Mouse (Mus musculus) monocyte, adult 2 months (primary cell): ENCODE measurements around the gene Phospho1.

Experiments
- DNase-seq, 2 experiments: peaks; one replicate each; pipeline ENCODE4 v3.0.0; 2022; ENCODE audit warnings: low spot score in 2 of 2, low read depth in 1 of 2

Phospho1 gene

DNA sequence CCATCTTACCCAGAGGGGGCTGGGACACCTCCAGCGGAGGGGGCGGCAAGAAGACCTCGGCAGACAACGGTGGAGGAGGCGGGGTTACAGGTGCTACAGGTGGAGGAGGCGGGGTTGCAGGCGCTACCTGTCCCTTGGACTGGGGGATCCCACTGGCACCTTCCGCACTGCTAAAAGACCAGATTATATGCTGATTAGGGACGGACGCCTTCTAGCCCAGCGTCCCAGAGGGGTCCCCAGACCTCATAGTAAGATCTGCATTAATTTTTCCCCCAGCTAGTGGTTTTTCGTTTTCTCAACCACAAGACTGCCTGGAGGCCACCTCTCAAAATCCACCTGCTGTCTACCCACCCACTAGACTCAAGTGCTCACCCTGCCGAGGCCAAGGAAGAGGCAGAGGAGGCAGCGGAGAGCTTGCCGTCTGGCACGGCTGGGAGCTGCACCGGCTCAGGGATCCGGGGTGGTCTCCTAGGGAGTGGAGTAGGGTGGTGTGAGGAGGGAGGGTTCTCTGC, 9.4 kb downstream of the Phospho1 start:
- no peak for DNase-seq

DNA sequence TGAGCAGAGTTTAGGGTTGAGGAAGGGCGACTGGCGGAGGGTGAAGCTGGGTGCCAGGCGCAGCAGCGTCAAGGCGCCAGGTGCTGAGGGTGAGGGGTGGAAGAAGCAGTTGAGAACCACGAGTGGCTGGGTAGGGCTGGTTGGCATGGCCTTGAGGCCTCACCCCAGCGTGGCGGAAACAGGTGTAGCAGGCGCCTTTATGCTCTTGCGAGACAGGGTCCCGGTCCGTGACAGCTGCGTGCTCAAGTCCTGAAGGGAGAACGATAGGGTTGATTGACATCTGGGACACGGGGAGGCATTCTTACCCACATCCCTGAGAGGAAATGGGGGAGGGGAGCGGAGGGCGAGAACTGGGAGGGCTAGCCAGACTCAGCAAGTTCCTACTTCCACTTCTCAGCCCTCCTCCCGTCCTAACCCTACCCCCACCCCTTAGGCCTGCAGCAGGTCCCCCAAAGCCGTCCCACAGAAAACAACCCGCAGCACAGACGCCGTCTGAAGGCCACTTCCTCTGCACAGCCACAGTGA, 9.9 kb downstream of the Phospho1 start:
- DNase-seq: peak in 1 of 2 experiments; percentile 69

DNA sequence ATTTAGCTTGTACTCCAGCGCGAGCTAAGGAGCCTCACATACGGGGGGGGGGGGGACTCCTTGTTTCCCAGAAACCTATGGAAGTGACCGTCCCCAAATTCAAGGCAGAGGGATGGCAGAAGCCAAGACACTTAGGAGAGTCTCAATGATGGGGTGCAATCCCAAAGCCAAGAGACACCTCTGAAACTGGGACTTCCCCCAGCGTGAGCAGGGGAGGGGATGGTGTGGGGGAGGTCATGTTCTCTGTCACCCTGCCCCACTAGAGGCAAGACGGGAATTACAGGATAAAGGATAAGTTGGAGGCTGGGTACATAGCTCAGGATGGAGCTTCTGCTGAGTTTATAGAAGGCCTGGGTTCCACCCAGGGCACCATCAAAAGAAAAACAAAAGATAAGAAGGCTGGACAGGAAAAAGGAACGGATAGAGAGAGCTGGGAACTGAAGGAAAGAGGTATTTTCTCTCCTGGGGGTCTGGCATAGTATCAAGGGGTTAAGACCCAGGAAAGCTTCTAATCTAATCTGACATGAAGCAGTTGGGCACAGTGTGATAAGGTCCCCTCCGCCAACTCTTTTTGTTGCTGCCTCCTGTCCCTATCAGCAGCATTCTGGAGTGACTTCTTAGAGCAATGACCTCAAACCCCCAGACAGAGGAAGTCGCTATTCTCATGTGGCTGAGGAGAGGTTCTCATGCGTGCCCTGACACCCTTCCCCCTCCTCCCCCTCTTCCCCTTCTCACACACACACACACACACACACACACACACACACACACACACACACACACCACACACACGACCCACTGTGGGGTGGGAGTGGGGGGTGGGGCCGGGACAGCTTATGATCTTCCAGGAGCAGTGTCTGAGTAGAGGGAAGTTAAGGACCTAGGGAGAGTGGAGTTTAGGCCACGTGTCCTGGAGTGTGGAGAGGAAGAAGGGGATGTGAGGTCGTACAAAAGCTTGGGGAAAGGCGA, 10.7 kb downstream of the Phospho1 start:
- peak in 1 of 2 experiments; percentile 33 for DNase-seq

DNA sequence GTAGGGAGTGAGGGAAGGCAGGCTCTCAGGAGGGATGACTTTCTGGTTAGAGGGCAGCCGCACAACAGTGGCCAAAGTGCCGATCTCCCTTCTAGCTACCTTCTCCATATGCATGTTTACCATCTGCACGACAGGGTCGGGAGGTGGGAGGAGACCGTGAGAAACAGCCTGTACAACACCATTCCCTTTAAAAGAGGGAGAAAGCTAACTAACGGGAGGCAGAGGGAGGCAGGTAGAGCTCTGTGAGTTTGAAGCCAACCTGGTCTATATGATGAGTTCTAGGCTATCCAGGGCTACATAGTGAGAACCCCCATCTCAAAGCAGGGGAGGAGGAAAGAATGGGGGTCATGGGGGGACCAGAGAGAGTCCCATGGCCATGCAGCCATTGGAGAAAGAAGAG, 11.5 kb downstream of the Phospho1 start:
- no peak for DNase-seq

DNA sequence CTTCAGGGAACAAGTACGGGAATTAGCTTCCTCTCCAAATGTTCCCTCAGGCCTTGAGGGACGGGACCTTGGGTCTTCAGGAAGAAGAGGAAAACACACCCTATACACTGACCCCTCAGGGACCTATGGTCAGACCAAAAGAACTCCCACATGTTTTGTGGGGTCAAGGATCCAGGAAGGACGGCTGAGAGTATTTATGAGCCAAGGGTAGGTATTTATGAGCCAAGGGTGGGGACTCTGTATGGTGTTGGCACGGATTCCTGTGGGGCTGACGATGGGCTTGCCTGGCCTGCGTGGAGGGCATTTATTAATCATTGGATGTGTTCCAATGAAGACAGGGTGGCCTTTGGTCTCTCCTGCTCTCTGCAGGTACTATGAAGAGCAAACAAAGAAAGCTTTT, 12.1 kb downstream of the Phospho1 start:
- DNase-seq: no peak

DNA sequence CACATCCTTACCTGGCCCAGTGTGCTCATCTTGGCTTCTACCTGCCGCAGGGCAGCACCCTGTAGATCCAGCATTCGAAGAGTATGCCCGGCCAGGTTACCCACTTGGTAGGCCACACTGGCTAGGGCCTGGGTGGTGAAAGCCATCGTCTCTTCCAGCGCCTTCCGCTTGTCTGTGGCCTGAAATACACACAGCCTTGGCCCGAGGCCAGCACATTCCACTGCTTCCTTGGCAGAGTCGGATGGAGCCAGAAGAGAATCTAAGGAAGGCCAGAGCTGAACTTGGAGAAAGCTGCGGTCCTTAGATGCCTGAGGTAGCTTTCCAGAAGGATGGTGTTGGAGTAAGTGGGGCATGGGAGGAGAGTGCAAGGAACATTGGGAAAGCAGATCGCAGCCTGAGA, 12.8 kb downstream of the Phospho1 start, which contains the start of gene Gngt2:
Gene Gngt2, plus strand, starts transcription at position 158 of the 400 bp plus-strand sequence.
- no peak for DNase-seq

DNA sequence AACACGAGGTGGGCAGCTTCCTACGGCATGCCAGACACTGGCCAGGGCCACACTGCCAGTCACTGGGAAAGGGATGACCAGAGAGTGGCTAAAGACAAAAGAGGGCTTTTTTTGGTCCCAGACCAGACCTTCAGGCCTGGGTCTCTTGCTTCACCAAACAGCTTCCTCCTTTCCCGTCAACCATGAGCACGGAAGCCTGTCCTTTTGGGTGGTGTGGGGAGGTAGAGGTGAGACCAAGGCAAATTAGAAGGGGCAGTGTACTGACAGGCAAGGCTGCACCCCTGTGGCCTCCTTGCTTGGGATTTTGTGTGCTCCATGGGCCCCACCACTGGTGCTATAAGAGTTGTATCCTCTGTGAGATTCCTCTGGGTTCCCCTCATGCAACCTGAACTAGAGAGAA, 14.3 kb downstream of the Phospho1 start:
- DNase-seq: no peak

DNA sequence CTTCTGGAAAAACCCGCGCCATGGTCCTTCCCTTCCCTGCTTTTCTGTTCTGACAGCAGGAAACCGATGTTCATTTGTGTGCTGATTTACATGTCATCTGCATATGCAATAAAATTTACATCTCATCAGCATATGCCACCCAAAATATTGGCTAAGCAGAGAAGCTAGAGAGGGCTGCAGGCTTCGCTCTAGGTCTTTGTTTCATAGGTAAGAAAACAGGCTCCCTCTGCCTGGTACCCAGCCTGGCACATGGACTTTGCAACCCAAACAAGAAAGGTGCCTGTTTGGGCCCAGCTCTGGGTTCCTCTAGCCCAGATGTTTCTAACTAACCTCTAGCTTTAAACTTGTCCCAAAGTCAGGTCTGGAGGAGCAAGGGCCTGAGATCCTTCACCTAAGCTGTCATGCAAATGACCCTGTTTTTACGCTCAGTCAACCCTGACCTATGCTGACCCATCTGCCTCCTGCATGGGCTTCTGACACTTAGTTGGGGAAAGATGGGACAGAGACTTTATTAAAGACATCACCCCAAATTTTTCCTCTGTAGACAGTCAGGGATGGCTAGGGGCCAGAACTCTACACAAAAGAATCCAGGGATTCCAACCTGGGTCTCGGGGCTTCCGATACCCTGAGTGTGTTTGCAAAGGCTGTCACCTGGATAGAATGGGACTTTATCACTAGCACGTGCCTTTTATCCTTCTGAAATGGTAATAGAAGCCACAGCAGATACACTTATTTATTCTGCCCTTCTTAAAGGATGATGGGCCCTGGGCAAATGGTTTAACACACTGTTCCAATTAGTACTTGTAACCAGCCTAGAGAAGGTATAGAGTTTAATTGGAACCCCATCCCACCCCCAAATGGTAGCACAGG, 14.9 kb downstream of the Phospho1 start:
- DNase-seq: no peak

DNA sequence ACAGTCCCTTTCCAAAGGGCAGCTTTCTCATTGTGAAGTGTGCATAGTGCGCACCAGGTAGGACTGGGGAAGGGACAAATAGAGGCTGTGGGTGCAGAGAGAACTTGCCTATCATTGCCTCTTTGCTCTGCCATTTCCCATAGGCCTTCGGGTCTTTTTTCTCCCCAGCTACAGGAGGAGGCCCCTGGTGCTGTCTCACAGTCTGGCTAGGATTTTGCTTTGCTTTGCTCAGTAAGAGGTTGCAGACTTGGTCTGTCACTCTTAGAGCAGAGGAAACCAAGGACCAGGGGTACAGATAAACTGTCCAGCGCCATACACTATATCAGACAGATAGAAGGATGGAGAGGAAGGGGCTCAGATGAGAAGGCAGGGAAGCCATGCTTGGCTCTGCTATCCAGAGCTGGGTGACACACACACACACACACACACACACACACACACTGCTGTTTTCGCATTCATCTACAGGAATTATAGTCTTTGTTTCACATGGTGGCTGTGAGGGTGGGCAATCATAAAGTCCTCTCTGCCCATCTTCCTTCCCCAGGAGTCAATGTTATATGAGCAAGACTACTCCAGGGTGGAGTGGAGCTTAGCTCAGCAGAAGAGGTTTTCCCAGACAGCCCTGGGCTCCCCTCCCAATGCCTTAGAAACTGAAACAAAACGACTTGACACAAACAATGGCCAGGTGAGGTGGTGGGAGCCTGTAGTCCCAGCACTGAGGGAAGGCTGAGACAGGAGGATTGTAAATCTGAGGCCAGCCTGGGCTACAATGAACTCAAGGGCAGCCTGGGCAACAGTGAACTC, 16.6 kb downstream of the Phospho1 start:
- no peak for DNase-seq

DNA sequence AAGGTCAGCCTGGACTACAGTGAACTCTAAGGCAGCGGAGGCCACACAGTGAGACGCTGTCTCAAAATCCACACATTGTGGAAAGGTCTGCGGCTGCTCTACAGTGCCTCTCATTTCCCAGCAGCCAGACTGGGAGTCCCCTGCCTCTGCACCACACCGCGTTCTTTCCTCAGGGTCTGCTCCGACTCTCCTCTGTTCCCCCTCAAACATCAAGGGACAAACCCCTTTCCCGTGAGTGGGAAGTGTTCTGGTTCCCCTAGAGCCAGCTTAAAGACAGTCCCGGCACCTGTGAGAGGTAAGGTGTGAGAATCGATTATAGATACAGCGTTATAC, 17.2 kb downstream of the Phospho1 start:
- DNase-seq: no peak

DNA sequence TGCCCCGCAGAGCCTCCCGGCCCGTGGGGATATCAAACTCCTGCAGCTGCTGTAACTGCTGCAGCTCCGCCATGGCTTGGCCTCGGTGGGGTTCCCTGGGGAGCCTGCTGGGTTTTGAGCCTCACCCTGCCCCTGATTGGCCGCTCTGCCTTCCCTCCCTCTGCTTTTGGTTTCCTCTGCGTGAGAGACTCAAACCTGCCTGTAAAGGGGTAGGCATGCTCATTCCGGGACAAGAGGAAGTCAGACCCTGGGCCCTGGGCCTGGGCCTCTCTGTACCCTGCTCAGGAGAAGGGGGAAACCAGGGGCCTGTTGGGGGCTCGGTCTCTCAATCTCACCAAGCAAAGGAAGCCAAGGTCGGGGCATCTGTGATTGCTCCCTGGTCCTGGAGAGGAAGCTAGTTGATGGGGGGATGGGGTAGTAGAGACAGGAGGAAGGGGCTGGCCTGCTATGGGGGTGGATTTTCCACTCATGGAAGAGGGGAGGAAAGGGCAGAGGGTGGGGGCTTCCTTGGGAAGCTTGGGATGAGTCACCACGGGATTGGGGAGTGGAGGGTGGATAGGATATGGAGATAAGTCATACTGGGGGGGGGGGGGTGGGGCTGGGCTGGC, 17.9 kb downstream of the Phospho1 start, which contains the start of gene Abi3:
Gene Abi3, minus strand, starts transcription at position 403 of the 608 bp plus-strand sequence.
- DNase-seq: peak in 1 of 2 experiments; percentile 56

DNA sequence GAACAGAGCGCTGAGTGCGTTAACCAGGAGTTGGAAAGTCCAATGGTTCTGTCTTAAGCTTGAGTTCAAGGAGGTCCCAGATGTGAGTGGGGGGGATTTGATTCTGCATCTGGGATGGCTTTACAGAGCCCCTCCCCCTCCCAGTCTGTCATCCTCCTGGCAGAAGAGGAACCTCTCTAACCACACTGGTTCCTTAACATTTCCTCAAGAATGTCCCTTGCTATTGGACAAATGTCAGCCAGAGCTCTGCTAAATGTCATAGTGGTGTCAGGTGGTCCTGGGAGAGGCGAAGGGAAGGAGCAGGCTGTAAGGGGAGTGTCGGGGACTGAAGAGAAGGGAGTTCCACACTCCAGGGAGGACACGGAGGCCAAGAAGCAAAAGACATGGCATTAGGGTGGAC, 18.7 kb downstream of the Phospho1 start:
- DNase-seq: peak in 1 of 2 experiments; percentile 48

DNA sequence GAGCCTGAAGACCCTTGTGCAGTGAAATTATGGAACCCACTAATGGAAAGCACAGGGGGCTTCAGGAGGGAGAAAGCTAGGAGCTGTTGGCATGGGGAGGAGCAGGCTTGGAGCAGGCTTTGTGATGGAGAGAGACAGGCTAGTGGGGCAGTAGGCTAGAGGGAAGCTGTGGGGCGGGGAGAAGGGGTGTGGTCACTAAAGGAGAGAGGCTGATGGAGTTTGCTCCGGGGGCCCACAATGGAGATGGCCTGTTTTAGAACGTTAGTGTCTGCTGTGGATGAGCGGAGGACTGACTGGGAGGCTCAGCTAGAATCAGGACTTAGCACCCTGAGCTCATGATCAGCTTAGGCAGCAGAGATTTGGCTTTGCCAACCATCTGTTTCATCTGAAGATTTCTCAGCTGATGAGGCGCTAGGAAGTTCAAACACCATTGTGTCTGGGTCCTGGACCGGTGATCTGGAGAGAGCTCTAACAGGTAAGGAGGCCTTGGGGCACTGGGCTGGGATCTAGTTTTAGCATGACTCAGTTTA, 19.2 kb downstream of the Phospho1 start:
- DNase-seq: no peak

DNA sequence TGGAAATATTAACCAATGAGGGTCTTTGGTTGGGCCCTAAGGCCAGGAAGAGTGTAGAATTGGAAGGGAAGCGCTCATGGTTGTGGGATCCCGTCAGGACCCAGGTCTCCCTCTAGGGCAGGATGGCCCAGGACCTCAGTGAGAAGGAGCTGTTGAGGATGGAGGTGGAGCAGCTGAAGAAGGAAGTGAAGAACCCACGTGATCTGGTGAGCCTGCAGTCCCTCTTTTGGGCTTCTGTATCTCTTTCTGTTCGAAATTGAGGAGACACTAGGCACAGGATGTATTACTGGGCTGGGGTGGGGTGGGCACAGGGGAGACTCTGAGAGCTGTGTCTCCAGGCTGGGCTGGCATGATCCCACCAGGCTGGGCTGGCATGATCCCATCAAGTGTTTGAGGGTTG, 20.6 kb downstream of the Phospho1 start:
- DNase-seq: no peak

DNA sequence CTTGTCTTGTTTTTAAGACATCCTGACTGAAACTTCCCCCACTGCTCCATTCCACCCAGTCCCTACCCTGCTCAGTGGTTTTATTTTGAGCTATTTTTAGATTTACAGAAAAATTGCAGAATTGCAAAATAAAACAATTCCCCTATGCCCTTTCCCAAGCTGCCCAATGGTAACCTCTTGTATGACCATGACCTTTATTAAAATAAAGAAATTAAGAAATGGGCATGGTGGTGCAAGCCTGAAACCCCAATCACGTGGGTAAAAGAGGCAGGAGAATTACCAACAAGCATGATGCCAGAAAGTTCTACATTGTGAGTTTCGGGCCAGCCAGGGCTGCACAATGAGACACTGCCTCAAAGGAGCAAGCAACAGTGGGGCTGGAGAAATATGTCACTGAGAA, 26.6 kb downstream of the Phospho1 start:
- peak in 1 of 2 experiments; percentile 59 for DNase-seq

DNA sequence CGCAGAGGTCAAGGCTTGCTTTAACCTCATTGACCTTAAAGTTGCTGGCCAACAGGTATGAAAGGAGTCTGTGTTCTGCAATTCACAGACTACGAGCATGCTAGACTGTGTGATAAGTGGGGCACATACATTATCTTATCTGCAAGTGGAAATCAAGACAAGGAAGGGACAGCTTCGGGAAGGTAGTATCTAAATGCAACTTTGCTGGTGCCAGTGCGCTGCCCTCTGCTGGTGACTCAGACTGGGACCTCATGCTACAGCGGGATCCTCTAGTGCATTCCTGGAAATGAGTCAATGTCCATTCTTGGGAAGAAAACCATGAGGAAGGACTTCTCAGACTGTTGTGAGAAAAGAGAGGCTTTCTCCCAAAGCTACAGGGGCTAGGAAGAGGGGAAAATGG, 29.4 kb downstream of the Phospho1 start:
- DNase-seq: peak in 1 of 2 experiments; percentile 48

DNA sequence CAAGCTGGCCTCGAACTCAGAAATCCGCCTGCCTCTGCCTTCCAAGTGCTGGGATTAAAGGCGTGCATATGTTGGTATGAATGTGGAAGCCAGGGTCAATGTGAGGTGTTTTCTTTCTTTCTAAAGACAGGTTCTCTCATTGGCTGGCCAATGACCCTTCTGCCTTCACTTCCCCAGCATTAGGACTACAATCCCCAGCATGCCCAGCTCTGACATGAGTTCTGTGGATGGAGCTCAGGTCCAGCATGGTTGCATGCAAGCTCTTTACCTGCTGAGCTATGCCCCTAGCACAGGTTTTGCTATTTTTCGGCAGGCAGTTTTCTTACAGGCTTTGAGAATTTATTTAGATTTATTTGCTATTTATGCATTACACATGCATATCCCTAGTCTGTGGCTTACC, 33.0 kb downstream of the Phospho1 start:
- no peak for DNase-seq

DNA sequence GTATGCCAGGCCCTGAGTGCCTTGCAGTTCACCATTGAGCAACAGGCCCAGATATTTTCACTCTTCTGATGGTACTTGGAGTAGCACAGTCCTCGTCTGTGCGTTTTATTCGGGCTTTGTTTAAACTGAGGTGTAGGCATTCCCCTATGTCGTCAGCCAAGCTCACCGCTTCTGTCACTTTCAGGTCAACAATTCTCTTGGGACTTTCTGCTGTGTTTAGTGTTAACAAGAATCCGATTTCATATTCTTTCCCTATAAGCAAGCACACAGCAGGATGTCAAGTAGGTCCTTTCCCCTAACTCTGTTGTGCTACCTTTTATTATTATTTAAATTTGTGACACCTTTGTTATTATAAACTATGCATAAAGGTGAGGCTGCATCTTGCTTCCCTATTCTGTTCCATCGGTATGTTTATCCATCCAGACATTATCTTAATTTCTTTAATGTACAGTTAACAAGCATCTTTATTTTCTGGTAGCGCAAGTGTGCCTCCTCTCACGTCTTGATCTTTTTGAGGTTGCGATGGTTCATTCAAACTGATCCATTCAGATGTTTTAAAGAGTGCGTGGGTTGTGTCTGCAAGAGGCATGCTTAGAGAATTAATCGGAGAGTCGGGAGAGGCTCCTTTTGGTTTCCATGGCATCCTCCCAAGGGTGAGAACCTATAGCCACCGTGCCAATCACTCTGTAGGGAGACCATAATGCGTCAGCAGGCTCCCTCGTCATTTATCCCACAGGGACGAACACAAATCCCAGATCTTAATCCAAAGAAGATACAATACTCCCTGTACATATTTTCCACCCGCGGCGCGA, 33.6 kb downstream of the Phospho1 start:
- no peak for DNase-seq
